Mouse (Mus musculus): Measurements from ENCODE around the gene Tfcp2. TPM values are rescaled to one million over a fixed set of nuclear protein-coding genes. Genes with fewer than 3 reads are reported as not detected.

Gene Tfcp2
- total and polyA plus RNA-seq, 3 experiments, result 5.3 to 7.8 (median 6.8) TPM

GRCm38 (mm10) chr15:100598883-100599275 lies 47.1 kb upstream of the Tfcp2 start (continued):
- TF ChIP-seq EP300 (IDR thresholded peaks at IDR 0.05; ENCODE audit: low read length), result no peak
- TF ChIP-seq RCOR1 (conservative IDR thresholded peaks at IDR 0.05; ENCODE audit: low read depth, low read length), result no peak
- TF ChIP-seq USF2 (conservative IDR thresholded peaks at IDR 0.05; ENCODE audit: low read depth, low read length), result no peak
- TF ChIP-seq SMC3 (IDR thresholded peaks at IDR 0.05; ENCODE audit: low read depth, low read length), result no peak
- TF ChIP-seq MAZ (IDR thresholded peaks at IDR 0.05; ENCODE audit: low read depth, low read length), result no peak
- TF ChIP-seq MAFK (IDR thresholded peaks at IDR 0.05; ENCODE audit: insufficient replicate concordance, low read length), result no peak
- TF ChIP-seq CHD2 (IDR thresholded peaks at IDR 0.05; ENCODE audit: low read length), result 0 out of 2 replicates have a peak, but pooled peaks have one; percentile 15

DNA sequence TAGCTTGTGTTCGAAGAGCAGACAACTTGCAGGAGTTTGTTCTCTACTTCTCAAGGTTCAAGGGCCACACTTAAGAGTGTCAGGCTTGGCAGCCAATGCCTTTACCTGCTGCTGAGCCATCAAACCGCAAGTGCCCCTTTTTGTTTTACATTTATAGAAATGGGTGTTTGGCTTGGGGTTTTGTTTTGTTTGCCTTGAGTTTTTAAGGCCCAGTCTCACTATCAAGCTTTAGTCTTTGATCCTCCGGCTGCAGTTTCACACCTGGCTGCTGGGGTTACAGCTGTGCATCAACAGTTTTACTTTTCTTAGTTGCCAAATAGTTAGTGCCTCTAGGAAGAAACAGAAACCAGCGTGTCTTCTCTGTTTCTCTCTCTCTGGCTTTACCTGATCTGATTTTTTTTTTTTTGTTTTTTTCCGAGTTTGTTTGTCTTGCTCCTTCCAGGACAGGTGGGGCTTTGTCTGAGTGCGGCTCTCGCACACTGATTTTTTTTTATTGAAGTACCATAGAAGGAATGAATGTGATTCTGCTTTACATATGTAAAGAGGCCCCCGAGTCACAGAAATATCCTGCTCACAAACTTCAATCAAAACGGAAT lies 46.6 kb upstream of the Tfcp2 start:
- peak overlapping the region; percentile 77 for H3K4me2 ChIP-seq (ENCODE audit: insufficient read depth, low read depth, poor library complexity, severe bottlenecking)
- H3K27me3 ChIP-seq (replicated peaks), result peaks cover 18% of the 10 kb centered on the region
- H3K9ac ChIP-seq (ENCODE audit: insufficient read depth, low read depth), result peak overlapping the region; percentile 95; the same call in 1 of the 2 replicates
- peaks cover 14 to 42% of the 10 kb centered on the region in 2 experiments for H3K4me1 ChIP-seq (ENCODE audit: control insufficient read depth in 1 of 2, insufficient read depth in 2 of 2)
- dilution Hi-C loops (cut with MboI; ENCODE audit: extremely low pct_ligation_motif_present, extremely low pct_unique_long_range_greater_than_20kb, low sequenced_read_pairs) (no loop called here), in situ Hi-C loops (cut with MboI; ENCODE audit: low pct_ligation_motif_present, low pct_unique_long_range_greater_than_20kb, low sequenced_read_pairs) (no loop called here)
- peak overlapping the region; percentile 63 to 90 (median 64) for H3K4me3 ChIP-seq (replicated peaks in 1 of 3; ENCODE audit: low read depth in 2 of 3, low read length in 2 of 3, poor library complexity in 1 of 3)
- peak; percentile 14 for DNase-seq (ENCODE audit: extremely low read depth)
- no peaks in the 10 kb centered on the region for H3K9me3 ChIP-seq (replicated peaks; ENCODE audit: low read length)
- peak; percentile 68 for TF ChIP-seq ZNF384 (IDR thresholded peaks at IDR 0.05; ENCODE audit: low read depth, low read length)
- TF ChIP-seq SIN3A (IDR thresholded peaks at IDR 0.05; ENCODE audit: low read length), result peak; percentile 41; the same call in 1 of the 2 replicates
- no peak for TF ChIP-seq POLR2AphosphoS2 (IDR thresholded peaks at IDR 0.05; ENCODE audit: low read depth, low read length)
- TF ChIP-seq CHD2 (IDR thresholded peaks at IDR 0.05; ENCODE audit: low read length), result no peak
- TF ChIP-seq POLR2A (IDR thresholded peaks at IDR 0.05; ENCODE audit: low read depth, low read length), result no peak
- 0 out of 2 replicates have a peak, but pooled peaks have one; percentile 19 for TF ChIP-seq EP300 (IDR thresholded peaks at IDR 0.05; ENCODE audit: low read length)
- H3K27ac ChIP-seq (ENCODE audit: insufficient read depth, low read depth), result no peak overlapping the region
- H3K36me3 ChIP-seq (replicated peaks in 1 of 2; ENCODE audit: control insufficient read depth in 1 of 2, insufficient read depth in 1 of 2, low read length in 1 of 2), result no peaks in the 10 kb centered on the region
- no peaks in the 10 kb centered on the region for H3K79me2 ChIP-seq (replicated peaks; ENCODE audit: control insufficient read depth, extremely low read depth, insufficient read depth, poor library complexity, severe bottlenecking)

DNA sequence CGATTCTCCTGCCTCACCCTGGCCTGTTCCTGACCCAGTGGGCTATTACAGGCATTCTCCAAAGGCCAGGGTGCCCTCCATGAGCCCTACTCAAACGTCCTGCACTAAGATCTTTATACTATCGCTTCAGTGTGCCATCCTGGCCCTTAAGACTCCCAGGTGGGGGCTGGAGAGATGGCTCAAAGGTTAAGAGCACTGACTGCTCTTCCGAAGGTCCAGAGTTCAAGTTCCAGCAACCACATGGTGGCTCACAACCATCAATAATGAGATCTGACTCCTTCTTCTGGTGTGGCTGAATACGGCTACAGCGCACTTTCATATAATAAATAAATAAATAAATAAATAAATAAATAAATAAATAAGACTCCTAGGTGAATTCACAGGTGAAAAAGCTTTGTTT lies 41.0 kb upstream of the Tfcp2 start:
- H3K9me3 ChIP-seq (replicated peaks; ENCODE audit: low read length), result no peaks in the 10 kb centered on the region
- no peaks in the 10 kb centered on the region for H3K79me2 ChIP-seq (replicated peaks; ENCODE audit: control insufficient read depth, extremely low read depth, insufficient read depth, poor library complexity, severe bottlenecking)
- dilution Hi-C loops (cut with MboI; ENCODE audit: extremely low pct_ligation_motif_present, extremely low pct_unique_long_range_greater_than_20kb, low sequenced_read_pairs), result no loop called here
- no peak overlapping the region for H3K4me2 ChIP-seq (ENCODE audit: insufficient read depth, low read depth, poor library complexity, severe bottlenecking)
- H3K9ac ChIP-seq (ENCODE audit: insufficient read depth, low read depth), result no peak overlapping the region
- no peak overlapping the region for H3K27ac ChIP-seq (ENCODE audit: insufficient read depth, low read depth)
- in situ Hi-C loops (cut with MboI; ENCODE audit: low pct_ligation_motif_present, low pct_unique_long_range_greater_than_20kb, low sequenced_read_pairs), result no loop called here
- no peak for DNase-seq (ENCODE audit: extremely low read depth)
- H3K36me3 ChIP-seq (replicated peaks in 1 of 2; ENCODE audit: control insufficient read depth in 1 of 2, insufficient read depth in 1 of 2, low read length in 1 of 2), result peaks cover under 1 to 5% of the 10 kb centered on the region in 2 experiments
- H3K4me3 ChIP-seq (replicated peaks in 1 of 3; ENCODE audit: low read depth in 2 of 3, low read length in 2 of 3, poor library complexity in 1 of 3), result no peak overlapping the region
- TF ChIP-seq NRF1 (IDR thresholded peaks at IDR 0.05; ENCODE audit: low read depth, low read length) (no peak), JUN (IDR thresholded peaks at IDR 0.05; ENCODE audit: insufficient read depth, low read depth, low read length) (no peak), KAT2A (IDR thresholded peaks at IDR 0.05; ENCODE audit: insufficient replicate concordance, low read length) (no peak), MYC (IDR thresholded peaks at IDR 0.05; ENCODE audit: low read depth, low read length) (no peak), JUND (conservative IDR thresholded peaks at IDR 0.05; ENCODE audit: low read depth, low read length) (no peak), SMC3 (IDR thresholded peaks at IDR 0.05; ENCODE audit: low read depth, low read length) (no peak), ELF1 (IDR thresholded peaks at IDR 0.05; ENCODE audit: low read depth, low read length) (no peak), HCFC1 (IDR thresholded peaks at IDR 0.05; ENCODE audit: low read depth, low read length) (no peak)
- H3K4me1 ChIP-seq (ENCODE audit: control insufficient read depth in 1 of 2, insufficient read depth in 2 of 2), result peaks cover 3 to 12% of the 10 kb centered on the region in 2 experiments; a peak in 1 of 4 replicates
- no peaks in the 10 kb centered on the region for H3K27me3 ChIP-seq (replicated peaks)
